Mouse (Mus musculus): ENCODE measurements around the gene Hist1h4d.
"Not testable (repeated sequence)": the region's sequence is repeated elsewhere in the genome, so short reads cannot be mapped to it uniquely, and the experiment has no call there.

The Hist1h4d gene

DNA sequence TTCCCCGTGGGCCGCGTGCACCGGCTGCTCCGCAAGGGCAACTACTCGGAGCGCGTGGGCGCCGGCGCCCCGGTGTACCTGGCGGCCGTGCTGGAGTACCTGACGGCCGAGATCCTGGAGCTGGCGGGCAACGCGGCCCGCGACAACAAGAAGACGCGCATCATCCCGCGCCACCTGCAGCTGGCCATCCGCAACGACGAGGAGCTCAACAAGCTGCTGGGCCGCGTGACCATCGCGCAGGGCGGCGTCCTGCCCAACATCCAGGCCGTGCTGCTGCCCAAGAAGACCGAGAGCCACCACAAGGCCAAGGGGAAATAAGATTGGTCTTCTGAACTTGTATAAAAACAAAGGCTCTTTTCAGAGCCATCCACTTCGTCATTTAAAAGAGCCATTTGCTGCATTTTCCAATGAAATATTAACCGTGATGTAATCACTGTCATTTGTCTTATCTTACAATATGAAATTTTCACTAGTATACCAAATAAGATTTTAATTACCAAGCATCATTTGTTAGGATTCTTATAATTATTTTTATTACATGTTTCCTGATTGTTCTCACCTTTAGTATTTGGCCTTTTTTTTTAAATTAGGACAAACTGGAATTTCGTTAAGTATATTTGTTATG is 6.7 kb upstream of the Hist1h4d start:
- not testable (repeated sequence) for DNase-seq

DNA sequence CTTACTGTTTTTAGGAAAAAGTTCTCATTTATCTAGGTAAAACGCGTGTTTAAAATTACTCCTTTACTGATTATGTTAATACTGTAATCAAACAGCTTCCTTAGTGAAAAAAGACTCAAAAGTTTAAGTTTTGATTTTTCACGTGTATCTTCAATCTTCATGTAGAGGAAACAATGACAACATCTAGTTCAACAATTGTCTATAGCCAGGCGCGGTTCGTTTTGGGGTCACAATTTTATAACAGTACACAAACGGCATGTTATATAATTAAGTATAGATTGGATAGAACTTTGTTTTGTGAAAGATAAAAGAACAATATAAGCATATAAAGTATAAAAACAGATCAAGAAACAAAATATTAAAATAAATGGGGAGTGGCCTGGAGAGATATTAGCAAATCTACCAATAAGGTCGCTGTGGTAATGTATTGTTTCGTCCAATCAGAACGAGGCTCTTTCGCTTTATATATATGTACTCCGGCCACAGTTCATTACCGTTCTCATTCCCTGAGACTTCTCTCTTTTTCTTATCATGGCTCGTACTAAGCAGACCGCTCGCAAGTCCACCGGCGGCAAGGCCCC is 6.0 kb upstream of the Hist1h4d start, which contains the start of gene Hist1h3d:
Gene Hist1h3d, plus strand, starts transcription at position 493 of the 581 bp plus-strand sequence.
- no peak for DNase-seq

DNA sequence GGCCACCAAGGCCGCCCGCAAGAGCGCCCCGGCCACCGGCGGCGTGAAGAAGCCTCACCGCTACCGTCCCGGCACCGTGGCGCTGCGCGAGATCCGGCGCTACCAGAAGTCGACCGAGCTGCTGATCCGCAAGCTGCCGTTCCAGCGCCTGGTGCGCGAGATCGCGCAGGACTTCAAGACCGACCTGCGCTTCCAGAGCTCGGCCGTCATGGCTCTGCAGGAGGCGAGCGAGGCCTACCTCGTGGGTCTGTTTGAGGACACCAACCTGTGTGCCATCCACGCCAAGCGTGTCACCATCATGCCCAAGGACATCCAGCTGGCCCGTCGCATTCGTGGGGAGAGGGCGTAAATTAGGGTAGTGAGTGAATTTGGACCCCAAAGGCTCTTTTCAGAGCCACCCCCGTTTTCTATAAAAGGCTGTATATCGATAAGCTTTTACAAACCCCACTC is 5.5 kb upstream of the Hist1h4d start:
- DNase-seq = not testable (repeated sequence)

DNA sequence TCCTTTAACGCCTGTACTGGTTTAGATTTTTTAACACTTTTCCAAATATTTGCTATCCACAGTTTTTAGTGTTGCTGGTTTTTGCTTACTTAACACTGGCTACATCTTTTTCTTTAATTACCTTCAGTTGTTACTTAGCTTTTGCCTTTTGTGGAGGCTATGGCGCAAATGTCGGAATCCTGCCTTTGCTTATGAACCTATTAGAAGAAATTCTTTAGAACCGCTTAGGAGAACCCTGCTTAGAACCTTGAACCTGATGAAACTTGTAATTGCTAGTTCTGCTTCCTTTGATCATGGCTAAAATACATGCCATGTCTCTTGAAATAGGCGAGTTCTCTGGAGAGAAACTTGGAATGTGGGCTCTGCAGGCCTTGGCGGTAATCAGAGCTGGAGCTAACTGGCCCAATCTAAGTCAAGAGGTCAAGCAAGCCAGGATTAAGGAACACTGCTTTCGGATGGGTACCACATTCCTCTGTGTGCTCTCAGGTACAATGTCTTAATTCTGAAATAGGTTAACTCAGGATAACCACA is 5.0 kb upstream of the Hist1h4d start:
- DNase-seq = no peak

DNA sequence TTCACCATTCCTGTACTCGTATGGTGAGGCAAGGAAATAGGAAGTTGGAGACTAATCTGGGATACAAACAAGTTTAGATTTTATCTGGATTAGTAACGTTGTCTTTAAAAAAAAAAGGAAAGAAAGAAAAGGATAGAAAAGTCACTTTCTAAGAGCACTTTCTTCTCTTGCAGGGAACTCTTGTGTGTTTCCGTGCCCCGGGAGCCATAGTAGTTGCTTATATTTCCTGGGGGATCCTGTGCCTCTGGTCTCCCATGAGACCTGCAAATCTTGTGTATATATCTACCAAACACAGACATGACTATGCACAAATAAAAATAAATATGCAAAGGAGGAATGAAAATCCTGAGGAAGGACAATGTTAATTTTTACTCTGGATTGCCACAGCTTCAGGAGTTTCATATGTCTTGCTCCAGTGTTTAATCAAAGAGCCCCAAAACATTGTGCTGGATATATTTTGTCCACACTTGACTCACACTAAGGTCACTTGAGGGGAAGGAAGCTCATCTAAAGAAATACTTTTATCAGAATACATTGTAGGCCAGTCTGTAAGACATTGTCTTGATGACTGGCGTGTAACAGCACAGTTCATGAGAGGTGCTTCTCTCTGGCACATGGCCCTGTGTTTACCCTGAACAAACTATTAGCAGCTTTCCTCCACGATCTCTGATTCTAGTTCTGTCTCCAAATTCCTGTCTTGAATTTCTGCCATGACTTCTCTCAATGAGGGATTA is 4.3 kb upstream of the Hist1h4d start:
- no peak for DNase-seq

DNA sequence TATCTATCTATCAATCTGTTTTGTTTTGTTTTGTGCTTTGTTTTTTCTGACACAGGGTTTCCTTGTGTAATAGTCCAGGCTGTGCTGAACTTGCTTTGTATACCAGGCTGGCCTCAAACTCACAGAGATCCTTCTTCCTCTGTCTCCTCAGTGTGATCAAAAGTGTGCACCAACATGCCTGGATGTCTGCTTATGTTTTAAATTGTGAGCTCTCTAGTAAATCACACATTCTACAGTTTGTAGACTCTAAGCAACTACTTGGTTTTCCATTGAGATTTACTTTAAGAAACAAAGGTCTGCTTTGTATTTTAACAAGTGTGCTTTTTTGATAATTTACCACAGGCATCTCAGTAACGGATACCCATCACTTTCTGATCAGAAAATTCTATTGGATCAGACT is 3.6 kb upstream of the Hist1h4d start:
- DNase-seq = no peak

DNA sequence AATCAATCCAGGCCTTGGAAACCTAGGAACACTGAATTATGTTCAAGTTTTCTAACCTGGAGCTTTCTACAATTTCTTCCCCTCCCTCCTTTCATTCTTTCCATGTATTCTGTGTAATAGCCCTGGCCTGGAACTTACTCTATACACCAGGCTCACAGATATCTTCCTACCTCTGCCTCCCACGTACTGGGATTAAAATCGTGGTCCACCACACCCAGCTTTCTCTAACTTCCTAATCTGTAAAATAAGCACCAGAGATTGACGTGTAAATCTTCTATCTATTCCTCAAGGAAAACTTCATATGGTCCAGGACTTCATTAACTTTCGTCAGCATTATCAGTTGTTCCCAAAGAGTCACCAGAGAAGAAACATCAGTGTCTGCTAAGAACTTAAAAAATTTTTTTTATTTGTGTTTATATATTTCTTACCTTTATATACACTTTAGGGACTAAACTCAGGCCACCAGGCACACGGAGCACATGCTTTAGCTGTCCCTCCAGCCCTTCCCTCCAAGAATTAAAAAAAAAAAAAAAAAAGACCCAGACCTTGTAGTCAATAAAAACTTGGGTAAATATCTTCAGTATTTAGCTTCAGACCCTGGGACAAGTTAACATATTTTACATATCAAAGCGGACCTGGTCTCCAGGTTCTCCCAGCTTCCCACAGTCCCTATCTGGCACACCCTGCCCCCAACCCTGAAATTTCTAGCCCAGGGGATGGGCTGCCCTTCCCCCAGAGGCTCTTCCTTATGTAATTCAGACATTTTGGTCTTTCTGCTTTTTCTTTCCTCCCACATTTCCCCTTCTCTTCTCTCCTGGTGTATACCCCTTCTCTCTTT is 1.0 kb downstream of the Hist1h4d start:
- DNase-seq = no peak

DNA sequence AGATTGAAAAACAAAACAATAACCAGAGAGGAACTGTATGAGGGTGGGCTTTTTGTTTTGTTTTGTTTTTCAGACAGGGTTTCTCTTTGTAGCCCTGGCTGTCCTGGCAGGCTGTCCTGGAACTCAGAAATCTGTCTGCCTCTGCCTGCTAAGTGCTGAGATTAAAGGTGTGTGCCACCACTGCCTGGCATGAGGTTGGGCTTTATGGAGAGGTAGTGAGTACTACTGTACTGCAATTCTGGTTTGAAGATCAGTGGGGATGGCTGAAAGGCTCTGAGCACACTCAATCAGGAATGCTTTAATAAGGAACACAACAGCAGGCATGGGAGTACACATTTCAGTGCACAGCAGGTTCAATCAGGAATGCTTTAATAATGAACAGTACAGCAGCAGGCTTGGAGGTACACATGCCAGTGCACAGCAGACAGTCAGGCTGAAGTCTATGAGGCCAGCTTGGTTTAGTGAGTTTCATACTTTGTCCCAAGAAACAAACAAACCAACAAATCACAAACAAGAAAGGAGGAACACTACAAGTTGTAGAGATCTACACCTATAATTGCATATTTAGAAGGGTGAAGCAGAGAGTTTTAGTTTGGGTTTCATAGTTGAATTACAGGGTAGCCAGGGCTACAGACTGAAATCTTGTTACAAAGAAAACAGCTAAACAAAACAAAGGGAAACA is 2.1 kb downstream of the Hist1h4d start:
- DNase-seq = no peak

DNA sequence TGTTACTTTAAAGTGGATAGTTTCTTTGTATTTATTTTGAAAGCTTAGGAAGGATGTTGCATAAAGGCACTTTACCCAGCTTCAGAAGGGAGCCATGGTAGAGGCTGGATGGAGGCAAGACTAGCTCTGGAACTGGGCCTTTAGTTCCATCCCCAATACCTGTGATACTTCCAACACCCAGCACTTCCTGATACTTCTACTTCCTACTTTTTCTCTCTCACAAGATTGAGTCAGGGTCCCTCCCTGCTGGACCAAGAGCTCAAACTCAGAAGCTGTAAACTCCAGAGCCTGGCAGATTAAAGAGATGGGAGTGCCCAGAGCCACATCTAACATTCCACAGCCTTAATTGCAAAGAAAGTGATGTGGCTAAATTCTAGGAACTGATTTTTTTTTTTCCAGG is 2.9 kb downstream of the Hist1h4d start:
- no peak for DNase-seq

DNA sequence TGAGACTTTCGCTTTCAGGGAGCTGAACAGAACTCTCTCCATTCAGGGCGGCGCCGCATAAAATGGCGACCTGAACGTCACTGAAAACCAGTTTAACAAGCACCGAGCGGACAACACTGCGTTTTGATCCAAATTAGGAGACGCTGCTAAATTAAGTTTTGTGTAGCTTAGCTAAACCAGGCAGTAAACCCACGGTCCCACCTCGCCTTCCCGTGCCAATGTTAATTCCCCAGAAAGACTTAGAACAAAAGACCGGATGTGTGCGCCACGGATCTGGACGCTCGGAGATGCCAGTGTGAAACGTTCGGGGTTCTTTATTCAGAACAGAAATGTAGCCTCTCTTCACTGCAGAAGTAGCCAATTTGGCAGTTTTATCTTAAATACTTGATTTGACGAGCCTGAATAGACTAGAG is 3.6 kb downstream of the Hist1h4d start:
- DNase-seq = peak; percentile 54 to 60

DNA sequence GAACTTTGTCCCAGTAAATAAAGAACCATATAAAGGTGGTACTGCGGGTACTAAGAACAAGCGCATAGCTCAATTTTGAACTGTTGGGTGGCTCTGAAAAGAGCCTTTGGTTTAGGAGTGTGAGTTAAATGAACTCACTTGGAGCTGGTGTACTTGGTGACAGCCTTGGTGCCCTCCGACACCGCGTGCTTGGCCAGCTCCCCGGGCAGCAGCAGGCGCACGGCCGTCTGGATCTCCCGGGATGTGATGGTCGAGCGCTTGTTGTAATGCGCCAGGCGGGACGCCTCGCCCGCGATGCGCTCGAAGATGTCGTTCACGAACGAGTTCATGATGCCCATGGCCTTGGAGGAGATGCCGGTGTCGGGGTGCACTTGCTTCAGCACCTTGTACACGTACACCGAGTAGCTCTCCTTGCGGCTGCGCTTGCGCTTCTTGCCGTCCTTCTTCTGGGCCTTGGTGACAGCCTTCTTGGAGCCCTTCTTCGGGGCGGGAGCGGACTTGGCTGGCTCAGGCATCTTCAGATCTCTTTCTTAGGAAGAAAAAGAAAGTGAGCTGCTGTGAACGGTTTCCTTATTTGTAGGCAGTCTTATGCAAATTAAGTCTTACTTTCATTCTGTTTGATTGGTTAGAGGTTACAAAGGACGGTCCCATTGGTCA is 4.2 kb downstream of the Hist1h4d start:
- DNase-seq = peak; percentile 46 to 79

DNA sequence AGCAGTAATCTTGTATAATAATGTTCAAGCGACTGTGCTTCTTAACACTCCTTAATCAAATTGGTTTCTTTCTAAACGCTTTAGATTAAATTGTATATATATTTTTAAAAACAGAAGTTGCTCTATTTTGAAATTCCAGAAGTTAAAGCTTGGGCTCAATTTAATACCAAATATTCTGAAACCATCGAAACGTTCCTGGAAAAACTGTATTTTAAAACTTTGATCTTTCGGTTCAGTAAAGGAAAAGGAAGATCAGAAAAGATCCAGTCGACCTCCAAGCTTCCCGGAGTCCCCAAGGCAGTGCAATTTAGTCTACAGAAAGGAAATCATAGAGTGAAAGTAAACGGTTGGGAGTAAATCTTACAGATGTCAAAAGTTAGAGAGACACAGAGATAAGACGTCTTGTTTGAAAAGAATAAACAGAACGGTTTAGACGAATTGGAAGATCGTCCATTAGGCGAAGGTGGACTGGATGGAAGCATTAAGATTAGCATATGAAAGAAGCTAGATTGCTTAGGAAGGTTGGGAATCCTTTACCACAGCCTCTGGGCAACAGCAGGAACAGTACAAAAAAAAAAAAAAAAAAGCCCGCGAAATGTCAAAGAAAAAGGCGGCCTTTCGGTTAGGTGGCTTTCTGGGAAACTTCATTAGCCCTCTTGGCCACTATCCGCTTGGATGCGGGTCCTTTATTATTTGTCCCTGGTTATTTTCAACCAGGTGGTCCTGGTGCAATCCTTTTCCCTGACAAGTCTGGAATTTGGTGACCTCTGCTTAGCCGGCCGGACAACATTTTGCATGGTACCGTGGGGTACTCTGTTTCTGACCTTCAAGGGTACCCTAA is 4.9 kb downstream of the Hist1h4d start:
- no peak for DNase-seq

DNA sequence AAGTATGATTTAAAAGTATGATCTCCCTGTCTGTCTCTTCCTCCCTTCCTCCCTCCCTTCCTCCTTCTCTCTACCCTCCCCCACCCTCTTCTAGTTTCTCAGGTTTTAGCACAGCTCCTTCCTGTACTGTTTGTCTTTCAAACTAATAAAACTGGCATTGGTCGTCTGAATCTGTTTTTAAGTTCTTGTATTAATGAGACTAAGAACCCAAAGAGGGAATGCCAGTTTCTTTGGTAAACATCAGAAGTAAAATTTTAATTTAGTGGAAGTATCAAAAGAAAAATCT is 5.5 kb downstream of the Hist1h4d start:
- DNase-seq = no peak

DNA sequence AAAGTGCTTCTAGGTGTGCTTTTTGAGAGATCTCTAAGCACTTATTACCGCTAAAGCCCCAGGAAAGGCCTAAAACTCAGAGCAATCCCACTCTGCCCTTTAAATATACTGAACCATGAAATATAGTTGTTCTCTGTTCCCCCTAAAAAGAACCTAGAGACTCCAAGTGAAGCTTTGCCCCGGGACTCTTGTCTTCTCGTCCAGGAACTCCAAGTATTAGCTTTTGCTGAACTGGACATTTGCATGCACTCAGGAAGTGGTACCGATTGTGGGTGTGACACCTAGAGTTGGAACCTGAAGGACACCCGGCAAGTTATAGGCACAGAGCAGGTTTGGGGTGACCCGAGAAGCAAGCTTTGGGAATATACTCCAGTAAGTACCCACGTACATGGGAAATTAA is 9.8 kb downstream of the Hist1h4d start:
- DNase-seq = no peak

DNA sequence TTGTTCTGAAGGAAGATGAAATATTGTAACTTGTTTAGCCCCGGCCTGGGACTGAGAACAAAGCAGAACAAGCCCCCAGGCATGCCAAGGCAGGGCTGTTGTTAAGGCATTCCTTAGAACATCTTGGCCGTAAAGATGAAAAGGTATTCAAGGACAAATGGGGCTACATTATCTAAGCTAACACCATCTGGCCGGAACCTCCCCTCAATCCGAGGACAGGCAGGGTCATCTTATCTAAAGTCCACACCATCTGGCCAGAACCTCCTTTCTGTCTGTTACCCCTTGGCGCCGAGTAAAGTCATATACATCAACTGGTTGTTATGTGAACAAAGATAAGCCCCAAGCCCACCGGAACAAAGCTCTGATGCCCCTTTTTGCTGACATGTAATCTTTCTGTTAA is 10.5 kb downstream of the Hist1h4d start:
- not testable (repeated sequence) for DNase-seq

DNA sequence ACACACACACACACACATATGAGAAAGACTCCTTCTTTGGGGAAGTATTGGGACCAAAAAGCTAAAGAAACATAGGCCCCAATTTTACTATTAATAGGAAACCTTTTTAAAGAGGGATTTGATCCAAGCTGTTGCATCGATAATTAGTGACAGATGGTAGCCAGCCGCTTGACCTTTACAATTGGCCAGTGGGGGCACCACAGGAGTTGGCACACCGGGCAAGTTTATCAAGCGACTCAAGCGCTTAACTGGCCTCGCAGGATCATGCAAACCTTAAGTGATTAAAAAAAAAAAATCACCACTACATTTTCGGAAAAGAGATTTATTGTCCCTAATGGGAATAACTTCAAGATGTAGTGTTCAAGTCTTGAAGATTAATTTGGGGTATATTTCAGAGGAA is 11.2 kb downstream of the Hist1h4d start:
- DNase-seq = no peak

DNA sequence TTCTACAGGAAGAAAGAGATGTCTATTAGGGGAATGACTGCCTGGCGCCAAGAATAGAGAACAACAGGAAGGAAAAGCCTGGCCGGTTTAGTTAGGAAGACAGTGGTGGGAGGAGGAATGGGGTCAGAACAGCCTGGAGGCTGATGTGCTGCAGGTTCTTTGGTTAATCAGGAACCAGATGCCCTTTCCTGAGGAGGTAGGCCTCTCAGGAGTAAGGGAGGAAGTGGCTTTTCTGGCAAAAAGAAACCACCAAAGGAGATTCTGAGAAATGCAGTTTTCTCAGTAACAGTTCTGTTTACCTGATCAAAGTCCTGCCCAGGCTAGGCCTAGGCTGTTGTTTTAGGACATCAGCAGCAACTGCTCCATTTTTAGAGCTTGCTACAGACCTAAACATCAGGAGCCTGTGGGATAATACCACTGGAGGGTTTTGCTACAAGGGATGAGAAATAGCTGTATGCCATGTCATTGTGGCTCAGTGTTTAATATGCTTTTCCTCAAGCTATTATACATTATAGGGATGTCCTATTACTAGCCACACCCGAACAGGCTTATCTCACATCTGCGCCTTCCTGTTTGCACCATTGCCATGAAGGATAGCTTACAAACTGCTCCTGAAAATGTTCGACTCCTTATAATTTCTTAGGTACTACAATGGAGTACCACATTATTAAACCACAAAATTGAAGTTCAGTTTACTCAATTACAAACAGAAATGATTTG is 11.8 kb downstream of the Hist1h4d start:
- DNase-seq = peak in 1 of 2 experiments; percentile 29

DNA sequence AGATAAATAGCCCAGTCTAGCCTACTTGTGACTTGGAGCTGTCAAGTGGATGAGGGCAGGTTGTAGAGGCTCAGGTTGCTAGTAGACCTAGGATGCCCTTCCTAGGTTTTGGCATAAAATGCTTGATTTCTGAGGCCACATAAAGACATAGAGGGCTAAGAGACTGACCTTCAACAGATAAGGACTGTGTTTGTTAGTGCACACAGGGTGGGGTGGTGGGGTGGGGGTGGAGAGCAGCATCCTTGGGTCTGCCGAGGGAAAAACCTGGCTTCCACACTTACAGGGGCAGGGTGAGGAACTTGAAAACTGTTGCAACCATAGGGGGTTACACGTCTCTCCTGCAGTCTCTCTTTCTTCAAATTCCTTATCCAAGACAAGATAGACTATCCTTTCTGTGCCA is 13.8 kb downstream of the Hist1h4d start:
- no peak for DNase-seq

DNA sequence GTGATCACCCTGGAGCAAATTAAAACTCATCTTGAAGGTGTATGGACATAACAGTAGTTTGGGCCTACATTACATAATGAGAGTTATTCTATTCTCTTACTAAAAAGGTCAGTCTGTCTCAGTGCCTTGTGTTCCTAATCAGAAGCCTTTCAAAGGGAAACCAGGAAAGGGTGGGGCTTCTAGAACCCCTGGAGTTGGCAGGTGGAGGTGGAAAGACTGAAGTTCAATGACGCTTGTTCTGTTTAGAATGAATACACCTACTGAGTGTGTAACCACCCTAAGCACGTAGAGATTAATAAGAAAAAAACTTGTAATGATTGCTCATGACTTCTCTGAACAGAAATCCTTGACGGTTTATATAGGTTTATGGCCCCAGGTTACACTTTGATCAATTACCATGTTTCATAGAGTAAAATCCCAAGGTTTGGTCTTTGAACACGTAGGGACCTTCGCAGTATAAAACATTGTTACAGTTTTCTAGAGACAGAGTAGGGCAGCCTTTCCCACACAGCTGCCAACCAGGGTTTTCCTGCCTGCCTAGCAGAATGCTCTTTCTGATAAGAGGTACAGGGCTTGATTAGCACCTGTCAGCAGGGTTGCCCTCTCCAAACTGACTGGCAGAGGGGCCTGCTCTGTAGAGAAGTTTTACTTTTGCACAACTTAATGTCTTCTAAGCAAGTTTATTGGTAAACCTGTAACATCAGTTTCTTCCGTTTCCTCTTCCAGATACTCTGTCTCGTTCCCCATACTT is 14.4 kb downstream of the Hist1h4d start:
- no peak for DNase-seq

DNA sequence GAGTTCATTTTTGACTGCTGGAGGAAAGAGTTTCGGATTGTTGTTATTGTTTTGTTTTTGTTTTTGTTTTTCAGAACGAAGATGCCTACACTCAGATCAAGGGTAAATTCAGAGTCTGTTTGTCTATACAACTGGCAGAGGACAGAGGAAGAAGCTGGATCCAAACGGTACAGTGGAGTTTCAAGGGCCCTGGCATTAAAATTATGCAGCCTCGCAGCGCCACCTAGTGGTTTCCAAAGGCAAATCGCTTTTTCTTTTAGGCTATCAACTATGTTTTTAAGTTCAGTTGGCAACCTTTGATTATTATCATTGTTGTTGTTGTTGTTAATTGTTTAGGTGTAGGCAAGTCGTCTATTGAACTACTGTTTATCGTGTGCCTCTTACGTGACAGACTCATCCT is 16.6 kb downstream of the Hist1h4d start:
- peak; percentile 47 to 76 for DNase-seq
